ENCODE assay signal across 27 mouse cellular contexts in the genomic region with DNA sequence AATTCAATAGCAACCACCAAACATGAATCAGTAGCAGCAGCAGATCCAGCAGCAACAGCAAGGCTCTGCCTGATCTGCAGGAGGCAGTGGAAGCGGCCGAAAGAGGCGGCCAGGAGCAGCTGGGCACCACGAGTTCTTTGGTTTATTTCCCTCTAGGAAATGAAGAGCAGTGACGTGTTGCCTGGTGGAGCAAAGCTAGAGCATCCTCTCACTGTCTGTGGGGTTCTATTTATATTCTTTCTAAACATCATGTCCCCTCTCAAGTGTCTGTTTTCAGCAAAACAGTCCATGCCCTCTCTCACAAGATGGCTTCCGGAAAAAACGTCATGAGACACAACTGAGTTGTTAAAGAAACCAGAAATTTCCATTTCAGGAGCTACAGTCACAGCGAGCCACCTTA.
"Had no signal": no experiment of that assay in that cellular context is flagged by ENCODE, and none has a peak within 500 bp of the region (broad histone marks: within the 10 kb centered on the region; RNA-seq: fewer than 3 reads in every experiment).

No protein-coding gene starts in this region.

- H3K27me3 ChIP-seq: heart, embryonic 13.5 days; heart, embryonic 15.5 days; hindbrain, embryonic 13.5 days; hindbrain, embryonic 15.5 days; intestine, embryonic 15.5 days; limb, embryonic 12.5 days; liver, embryonic 13.5 days; liver, embryonic 15.5 days had no signal

- H3K27ac ChIP-seq: gastrocnemius, adult 2 months; heart, embryonic 10.5 days; heart, embryonic 13.5 days; heart, embryonic 15.5 days; hindbrain, embryonic 13.5 days; hindbrain, embryonic 15.5 days; hindbrain, postnatal 0 days; intestine, embryonic 15.5 days; layer of hippocampus, adult 2 months; left cerebral cortex, adult 2 months; limb, embryonic 10.5 days; liver, embryonic 13.5 days; liver, embryonic 15.5 days had no signal

- H3K36me3 ChIP-seq: heart, embryonic 15.5 days; hindbrain, embryonic 13.5 days; hindbrain, embryonic 15.5 days; intestine, embryonic 15.5 days; limb, embryonic 10.5 days; limb, embryonic 12.5 days; liver, embryonic 13.5 days; liver, embryonic 15.5 days had no signal

- ATAC-seq: hindbrain, postnatal 0 days; inflammation-experienced regulatory T-cells, adult 6 months; intestine, embryonic 15.5 days had no signal

- H3K4me2 ChIP-seq: heart, embryonic 13.5 days; heart, embryonic 15.5 days; hindbrain, embryonic 13.5 days; hindbrain, embryonic 15.5 days; intestine, embryonic 15.5 days; limb, embryonic 12.5 days; liver, embryonic 11.5 days; liver, embryonic 13.5 days; liver, embryonic 15.5 days had no signal

- H3K4me3 ChIP-seq: gastrocnemius, adult 2 months; heart, embryonic 10.5 days; heart, embryonic 13.5 days; heart, embryonic 15.5 days; hindbrain, embryonic 13.5 days; hindbrain, embryonic 15.5 days; intestine, embryonic 15.5 days; layer of hippocampus, adult 2 months; left cerebral cortex, adult 2 months; limb, embryonic 10.5 days; limb, embryonic 12.5 days; liver, embryonic 13.5 days; liver, embryonic 15.5 days had no signal

- DNase-seq: gastrocnemius, adult 2 months; gastrocnemius, postnatal 10 days; gastrocnemius, postnatal 36 days; heart, adult 18-20 months; heart, postnatal 14 days; heart, postnatal 36 days; kidney, adult 18-20 months; kidney, adult 8-10 months; kidney, postnatal 10 days; kidney, postnatal 25 days; kidney, postnatal 4 days; liver; liver, embryonic 13.5 days had no signal

- H3K9ac ChIP-seq: heart, embryonic 13.5 days; heart, embryonic 15.5 days; hindbrain, embryonic 13.5 days; hindbrain, embryonic 15.5 days; intestine, embryonic 15.5 days; limb, embryonic 12.5 days; liver, embryonic 13.5 days; liver, embryonic 15.5 days had no signal

- H3K9me3 ChIP-seq: heart, embryonic 10.5 days; heart, embryonic 13.5 days; heart, embryonic 15.5 days; hindbrain, embryonic 15.5 days; intestine, embryonic 15.5 days; limb, embryonic 10.5 days; liver, embryonic 13.5 days; liver, embryonic 15.5 days had no signal
